Mouse (Mus musculus) MEL (cell line): Measurements from ENCODE around the gene Lct. TPM values are rescaled to one million over a fixed set of nuclear protein-coding genes. Genes with fewer than 3 reads are reported as not detected.

Source experiments
- DNase-seq: peaks from one replicate; pipeline ENCODE4 v3.0.0; 2011; ENCODE audit warnings: low read depth, low spot score
- H3K27ac ChIP-seq: 2 replicates; pipeline ENCODE4 v1.5.1; 2012; ENCODE audit warnings: low read depth, mild to moderate bottlenecking, control low read depth, low read length, moderate library complexity; ENCODE audit not compliant: control insufficient read depth
- H3K27me3 ChIP-seq, 2 experiments: fragments of 150-350 bp in 1 of 2; sonication (generic) in 1 of 2; 2 replicates each; pipeline ENCODE4 v1.6.1; 2012; ENCODE audit warnings: low read length in 2 of 2, mild to moderate bottlenecking in 2 of 2, improper control_type of control experiment in 1 of 2, moderate library complexity in 1 of 2; ENCODE audit not compliant: insufficient read depth in 2 of 2, control insufficient read depth in 1 of 2
- H3K36me3 ChIP-seq, 2 experiments: 2 replicates each; pipeline ENCODE4 v1.6.1; 2012 to 2014; ENCODE audit warnings: low read length in 2 of 2, improper control_type of control experiment in 1 of 2, inconsistent platforms in 1 of 2, mild to moderate bottlenecking in 1 of 2; ENCODE audit not compliant: insufficient read depth in 2 of 2, control insufficient read depth in 1 of 2
- H3K4me1 ChIP-seq, 2 experiments: fragments of 150-350 bp in 1 of 2; sonication (generic) in 1 of 2; 2 replicates each; pipeline ENCODE4 v1.6.1; 2012; ENCODE audit warnings: low read length in 2 of 2, improper control_type of control experiment in 1 of 2, mild to moderate bottlenecking in 1 of 2; ENCODE audit not compliant: insufficient read depth in 2 of 2, control insufficient read depth in 1 of 2
- H3K4me3 ChIP-seq, 2 experiments: fragments of 150-350 bp in 1 of 2; sonication (generic) in 1 of 2; 2 replicates each; pipeline ENCODE4 v1.5.1; 2012; ENCODE audit warnings: low read depth in 2 of 2, low read length in 2 of 2, mild to moderate bottlenecking in 2 of 2, moderate library complexity in 2 of 2, control low read depth in 1 of 2, improper control_type of control experiment in 1 of 2; ENCODE audit not compliant: control insufficient read depth in 1 of 2, insufficient read depth in 1 of 2
- H3K79me2 ChIP-seq: 2 replicates; pipeline ENCODE4 v1.6.1; 2012; ENCODE audit warnings: mild to moderate bottlenecking, low read length, moderate library complexity; ENCODE audit not compliant: control insufficient read depth, poor library complexity, insufficient read depth
- H3K9ac ChIP-seq: 2 replicates; pipeline ENCODE4 v1.6.1; 2012; ENCODE audit warnings: low read depth, mild to moderate bottlenecking, control low read depth, low read length, moderate library complexity; ENCODE audit not compliant: control insufficient read depth, poor library complexity, severe bottlenecking
- H3K9me3 ChIP-seq: fragments of 150-350 bp; sonication (generic); replicated peaks from 2 replicates; pipeline ENCODE4 v1.6.1; 2012; ENCODE audit warnings: mild to moderate bottlenecking, low read length, improper control_type of control experiment, moderate library complexity; ENCODE audit not compliant: insufficient read depth
- CTCF ChIP-seq, 3 experiments: IDR thresholded peaks in 2 of 3; conservative IDR thresholded peaks in 1 of 3; 2 replicates each; pipeline ENCODE4 v1.5.1; 2011 to 2012; ENCODE audit warnings: low read length in 3 of 3, low read depth in 2 of 3, mild to moderate bottlenecking in 2 of 3, improper control_type of control experiment in 1 of 3, inconsistent platforms in 1 of 3, mixed read lengths in 1 of 3, moderate library complexity in 1 of 3; ENCODE audit not compliant: control insufficient read depth in 1 of 3, insufficient read depth in 1 of 3, poor library complexity in 1 of 3, severe bottlenecking in 1 of 3
- E2F4 ChIP-seq: IDR thresholded peaks from 2 replicates; pipeline ENCODE4 v1.6.1; 2011; ENCODE audit warnings: low read depth, low read length, improper control_type of control experiment, borderline replicate concordance
- ELF1 ChIP-seq: IDR thresholded peaks from 2 replicates; pipeline ENCODE4 v1.6.1; 2014; ENCODE audit warnings: low read depth, mild to moderate bottlenecking, inconsistent platforms, low read length, improper control_type of control experiment, moderate library complexity
- EP300 ChIP-seq, 2 experiments: IDR thresholded peaks; 2 replicates each; pipeline ENCODE4 v1.6.1; 2011; ENCODE audit warnings: improper control_type of control experiment in 2 of 2, low read length in 2 of 2, low read depth in 1 of 2, mild to moderate bottlenecking in 1 of 2
- GABPA ChIP-seq: IDR thresholded peaks from 2 replicates; pipeline ENCODE4 v1.6.1; 2012; ENCODE audit warnings: low read depth, mild to moderate bottlenecking, inconsistent platforms, low read length, improper control_type of control experiment, moderate library complexity
- GATA1 ChIP-seq: IDR thresholded peaks from 2 replicates; pipeline ENCODE4 v1.6.1; 2011; ENCODE audit warnings: low read depth, low read length, improper control_type of control experiment
- MYB ChIP-seq: IDR thresholded peaks from 2 replicates; pipeline ENCODE4 v1.6.1; 2011; ENCODE audit warnings: mild to moderate bottlenecking, low read depth, low read length, improper control_type of control experiment
- SIN3A ChIP-seq: IDR thresholded peaks from 2 replicates; pipeline ENCODE4 v1.6.1; 2012; ENCODE audit warnings: low read length, improper control_type of control experiment, inconsistent platforms
- TAL1 ChIP-seq: IDR thresholded peaks from 2 replicates; pipeline ENCODE4 v1.6.1; 2012; ENCODE audit warnings: mild to moderate bottlenecking, inconsistent platforms, low read length, moderate library complexity, mixed read lengths
- UBTF ChIP-seq: IDR thresholded peaks from 2 replicates; pipeline ENCODE4 v1.6.1; 2012; ENCODE audit warnings: low read depth, mild to moderate bottlenecking, inconsistent platforms, low read length, improper control_type of control experiment, moderate library complexity, borderline replicate concordance; ENCODE audit not compliant: insufficient read depth
- USF2 ChIP-seq, 2 experiments: IDR thresholded peaks; 2 replicates each; pipeline ENCODE4 v1.6.1; 2011 to 2012; ENCODE audit warnings: improper control_type of control experiment in 2 of 2, low read length in 2 of 2, borderline replicate concordance in 1 of 2, inconsistent platforms in 1 of 2, low read depth in 1 of 2, mild to moderate bottlenecking in 1 of 2; ENCODE audit not compliant: insufficient read depth in 1 of 2
- ZKSCAN1 ChIP-seq: IDR thresholded peaks from 2 replicates; pipeline ENCODE4 v1.6.1; 2012; ENCODE audit warnings: low read depth, mild to moderate bottlenecking, inconsistent platforms, low read length, improper control_type of control experiment, moderate library complexity
- polyA plus RNA-seq, 2 experiments: library from polyadenylated mRNA; stranded (reverse) in 1 of 2; unstranded in 1 of 2; fragments of >175 nt in 1 of 2; fragments of >200 nt in 1 of 2; gene quantifications; 2 replicates each; pipeline versions ENCODE4 v1.2.1 to v1.2.4; 2012; ENCODE audit warnings: low replicate concordance in 2 of 2, low read depth in 1 of 2; ENCODE audit not compliant: insufficient read length in 2 of 2, insufficient read depth in 1 of 2, missing spikeins in 1 of 2
- total RNA-seq: library from RNA; depleted of rRNA; stranded (reverse); fragments of 300-350 nt; gene quantifications from 2 replicates; pipeline ENCODE4 v1.2.3, GENCODE M21; 2012; rRNA removed

Gene Lct
- total and polyA plus RNA-seq, 3 experiments: under 0.01 to 0.06 TPM; not detected in 1

DNA sequence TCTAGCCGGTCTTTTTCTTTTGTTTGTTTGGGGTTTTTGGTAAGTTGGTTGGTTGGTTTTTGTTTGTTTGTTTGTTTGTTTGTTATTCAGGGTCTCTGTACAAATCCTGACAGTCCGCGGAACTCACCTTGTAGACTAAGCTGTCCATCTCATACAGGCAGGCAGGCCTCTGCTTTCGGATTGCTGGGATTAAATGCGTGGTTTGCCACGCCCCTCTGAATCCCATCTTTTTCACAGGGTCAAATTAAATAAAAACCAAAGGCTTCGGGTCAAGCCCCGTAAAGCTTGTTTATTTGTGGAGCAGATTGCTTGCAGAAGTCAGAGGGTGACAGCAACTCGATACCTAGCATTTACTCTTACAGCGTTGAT lies 84.5 kb downstream of the Lct start, which contains the start of gene Ubxn4:
Gene Ubxn4, plus strand, starts transcription at position 338 of the 369 bp plus-strand sequence.
- H3K79me2 ChIP-seq: peaks cover 27% of the 10 kb centered on the region
- no peaks in the 10 kb centered on the region for H3K27me3 ChIP-seq
- no peak for TF ChIP-seq CTCF (IDR thresholded peaks at IDR 0.05 in 2 of 3, conservative IDR thresholded peaks at IDR 0.05 in 1 of 3; ENCODE audit: control insufficient read depth in 1 of 3, insufficient read depth in 1 of 3, low read depth in 2 of 3, low read length in 3 of 3, poor library complexity in 1 of 3, severe bottlenecking in 1 of 3)
- no peak for TF ChIP-seq USF2 (IDR thresholded peaks at IDR 0.05; ENCODE audit: borderline replicate concordance in 1 of 2, insufficient read depth in 1 of 2, low read depth in 1 of 2, low read length in 2 of 2)
- no peak for TF ChIP-seq UBTF
- TF ChIP-seq SIN3A: no peak
- no peak for TF ChIP-seq ZKSCAN1
- no peak for TF ChIP-seq GATA1
- TF ChIP-seq, all 39 proteins: peak for 0
- peak within 1 kb of the TSS; percentile 87 for H3K9ac ChIP-seq
- H3K4me3 ChIP-seq: peak within 1 kb of the TSS; percentile 73 to 87
- H3K4me1 ChIP-seq: peaks cover 2 to 3% of the 10 kb centered on the region in 2 experiments; a peak in 2 of 4 replicates
- DNase-seq: no peak
- peak within 1 kb of the TSS; percentile 68 for H3K27ac ChIP-seq
- no peaks in the 10 kb centered on the region for H3K9me3 ChIP-seq
- H3K36me3 ChIP-seq: peaks cover 2 to 14% of the 10 kb centered on the region in 2 experiments

DNA sequence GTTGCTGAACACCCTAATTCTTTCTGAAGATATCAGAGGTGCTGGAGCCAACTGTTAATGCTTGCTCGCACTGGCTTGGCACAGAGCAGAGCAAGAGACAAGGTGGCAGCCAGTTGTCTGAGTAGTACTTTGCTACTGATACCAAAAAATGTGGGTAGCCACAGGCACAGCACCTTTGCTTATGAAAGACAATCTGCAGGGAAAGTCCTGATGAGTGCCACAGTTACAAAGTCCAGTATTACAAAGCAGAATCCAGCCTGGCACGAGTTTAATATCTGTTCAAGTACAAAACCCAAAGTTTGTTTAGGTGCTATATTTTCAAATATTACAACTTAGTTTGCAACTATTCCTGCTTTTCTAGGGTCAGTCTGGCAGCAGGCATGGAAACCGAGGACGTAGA lies 92.9 kb downstream of the Lct start:
- Histone ChIP-seq H3K27me3 (no peaks in the 10 kb centered on the region), H3K4me3 (no peak overlapping the region), H3K9ac (no peak overlapping the region), H3K4me1 (no peaks in the 10 kb centered on the region), H3K9me3 (no peaks in the 10 kb centered on the region), H3K36me3 (peaks cover 0 to 25% of the 10 kb centered on the region in 2 experiments; a peak in 2 of 4 replicates), H3K27ac (no peak overlapping the region), H3K79me2 (no peaks in the 10 kb centered on the region)
- TF ChIP-seq E2F4: no peak
- no peak for TF ChIP-seq ELF1
- no peak for TF ChIP-seq MYB
- no peak for TF ChIP-seq EP300 (IDR thresholded peaks at IDR 0.05; ENCODE audit: low read depth in 1 of 2, low read length in 2 of 2)
- no peak for TF ChIP-seq SIN3A
- no peak for TF ChIP-seq GABPA
- TF ChIP-seq TAL1: no peak
- DNase-seq: no peak

Other genes starting within 250 kb of the Lct start
- 4.1 and 4.8 TPM in 2 replicates for gene Zranb3, start 225.3 kb downstream of the Lct start, total RNA-seq
- 1 to 10 TPM in 1 of 2 experiments, not detected in 1; 3.9 TPM for gene Zranb3, start 225.3 kb downstream of the Lct start, polyA plus RNA-seq
- gene R3hdm1, start 225.0 kb downstream of the Lct start, total RNA-seq: 17.7 and 22.2 TPM in 2 replicates
- gene R3hdm1, start 225.0 kb downstream of the Lct start, polyA plus RNA-seq: 100 to 1,000 TPM; 106 to 164 TPM
- gene Ubxn4, start 84.4 kb downstream of the Lct start, total RNA-seq: 41.0 and 46.3 TPM in 2 replicates
- 10 to 100 TPM in 1 of 2 experiments, not detected in 1; 66.8 TPM for gene Ubxn4, start 84.4 kb downstream of the Lct start, polyA plus RNA-seq
- gene Mcm6, start 31.3 kb upstream of the Lct start, total RNA-seq: 202 and 218 TPM in 2 replicates
- 100 to 1,000 TPM; 234 to 850 TPM for gene Mcm6, start 31.3 kb upstream of the Lct start, polyA plus RNA-seq
- 95.2 and 104 TPM in 2 replicates for gene Dars, start 89.0 kb upstream of the Lct start, total RNA-seq
- gene Dars, start 89.0 kb upstream of the Lct start, polyA plus RNA-seq: 100 to 1,000 TPM in 1 of 2 experiments, not detected in 1; 104 TPM